In genomic region chr14:25489336-25490078, GRCm38 (mm10) we compare ENCODE assay signal across 10 mouse cellular contexts. TPM values are rescaled to one million over a fixed set of nuclear protein-coding genes. Genes with fewer than 3 reads are reported as not detected.
DNase-seq lines count a peak whose midpoint lies in the region.
"Had no signal": no experiment of that assay in that cellular context is flagged by ENCODE, and none has a peak within 500 bp of the region (broad histone marks: within the 10 kb centered on the region; RNA-seq: fewer than 3 reads in every experiment).

No protein-coding gene starts in this region.

- intact Hi-C loops in left cerebral cortex, postnatal 4 days (cut with DNase I): no loop called here

- 76% methylated on average over 6 of the region's 6 CpGs for WGBS in macrophage (ENCODE audit: missing documents)

- peaks cover 100% of the 10 kb centered on the region for H3K79me2 ChIP-seq in macrophage (ENCODE audit: inconsistent target)

- peak; percentile 63 for DNase-seq in left cerebral cortex, postnatal 4 days
- DNase-seq in left cerebral cortex, adult 11 months (ENCODE audit: low spot score): no peak
- peak; percentile 71 to 74 for DNase-seq in cerebellum, adult 18-20 months
- DNase-seq in kidney, adult 18-20 months: peak; percentile 92
- no peak for DNase-seq in layer of hippocampus, postnatal 10 days (ENCODE audit: low spot score in 2 of 2)
- DNase-seq in spleen, adult 12 weeks (ENCODE audit: low spot score): no peak
- DNase-seq in layer of hippocampus, postnatal 36 days: no peak

- no peak overlapping the region for H3K4me3 ChIP-seq in macrophage (ENCODE audit: inconsistent target)
- H3K4me3 ChIP-seq: embryonic facial prominence, embryonic 13.5 days; limb, embryonic 15.5 days had no signal

- no peaks in the 10 kb centered on the region for H3K36me3 ChIP-seq in macrophage (ENCODE audit: inconsistent target)
- H3K36me3 ChIP-seq: embryonic facial prominence, embryonic 13.5 days; limb, embryonic 15.5 days had no signal

- H3K27ac ChIP-seq in macrophage: peak overlapping the region; percentile 97; the same call in 1 of the 2 replicates
- H3K27ac ChIP-seq: embryonic facial prominence, embryonic 13.5 days; limb, embryonic 15.5 days had no signal

RNA-seq across cellular contexts. Expression of gene Zmiz1, which starts 30.5 kb away (rescaled TPM):
- 100 to 1,000 TPM; 149 to 152 TPM for total RNA-seq in left cerebral cortex, postnatal 4 days (2021)
- 100 to 1,000 TPM; 201 to 426 (median 339) TPM for total RNA-seq in macrophage (2018; cell fraction: chromatin; rRNA removed)
- total RNA-seq in macrophage (2018; cell fraction: cytosol; rRNA removed): 100 to 1,000 TPM; 130 to 224 (median 189) TPM
- 100 to 1,000 TPM; 176 to 364 (median 261) TPM for total RNA-seq in macrophage (2018; cell fraction: nucleus; rRNA removed)
- polyA plus RNA-seq in macrophage (2018): 74.5 to 135 TPM (median 101 TPM) in 3 replicates
- total RNA-seq in layer of hippocampus, postnatal 10 days (2021): 100 to 1,000 TPM; 115 to 128 TPM
- 10 to 100 TPM; 88.1 to 94.5 TPM for total RNA-seq in layer of hippocampus, postnatal 36 days (2021)

Comparison
In these comparisons a context has a peak if more than half of its experiments do, and no peak if none do; other contexts are left out.
1. DNase-seq: peak in left cerebral cortex, postnatal 4 days (single experiment), cerebellum, adult 18-20 months (2 of 2) and kidney, adult 18-20 months (single experiment); none in left cerebral cortex, adult 11 months (single experiment), layer of hippocampus, postnatal 10 days (0 of 2), spleen, adult 12 weeks (single experiment) and layer of hippocampus, postnatal 36 days (0 of 2).